Mouse (Mus musculus): Measurements from ENCODE around the gene Wdr62. TPM values are rescaled to one million over a fixed set of nuclear protein-coding genes. Genes with fewer than 3 reads are reported as not detected.
"Not testable (repeated sequence)": the region's sequence is repeated elsewhere in the genome, so short reads cannot be mapped to it uniquely, and the experiment has no call there.

Gene Wdr62
- polyA plus RNA-seq, 1 experiment from 2014 or later = 11.6 TPM

DNA sequence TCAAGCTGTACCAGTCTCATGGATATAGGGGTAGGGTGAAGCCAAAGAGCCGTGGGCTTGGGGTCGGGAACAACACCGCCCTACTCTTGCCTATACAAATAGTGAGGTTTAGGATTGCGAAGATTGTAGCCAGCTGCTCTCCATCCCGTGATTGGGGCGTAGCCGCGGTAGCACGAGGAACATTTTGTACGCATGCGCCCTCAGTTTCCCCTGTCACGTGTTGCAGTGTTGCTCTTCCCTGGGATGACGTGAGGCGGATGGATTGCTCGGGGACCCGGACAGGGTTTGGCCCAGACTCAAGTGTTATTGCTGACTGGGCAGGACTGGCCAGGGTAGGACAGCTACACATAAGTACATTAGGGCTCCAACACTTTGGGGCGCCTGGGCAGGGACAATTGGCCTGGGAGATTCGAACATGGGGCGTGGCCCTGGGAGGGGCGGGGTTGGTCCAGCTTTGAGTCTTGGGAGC, 485 bp upstream of the Wdr62 start:
- Histone ChIP-seq H3K36me3 (ENCODE audit: poor library complexity, severe bottlenecking) (no peaks in the 10 kb centered on the region), H3K27ac (peak overlapping the region; percentile 96), H3K9ac (peak overlapping the region; percentile 64), H3K4me1 (peaks cover 15% of the 10 kb centered on the region), H3K4me3 (peak overlapping the region; percentile 84), H3K4me2 (peak overlapping the region; percentile 74), H3K27me3 (0 out of 2 replicates have a peak, but pooled peaks cover 2% of the 10 kb centered on the region), H3K9me3 (replicated peaks) (no peaks in the 10 kb centered on the region)
- ATAC-seq = peak; percentile 86
- under 1% methylated on average over 20 of the region's 20 CpGs for WGBS

DNA sequence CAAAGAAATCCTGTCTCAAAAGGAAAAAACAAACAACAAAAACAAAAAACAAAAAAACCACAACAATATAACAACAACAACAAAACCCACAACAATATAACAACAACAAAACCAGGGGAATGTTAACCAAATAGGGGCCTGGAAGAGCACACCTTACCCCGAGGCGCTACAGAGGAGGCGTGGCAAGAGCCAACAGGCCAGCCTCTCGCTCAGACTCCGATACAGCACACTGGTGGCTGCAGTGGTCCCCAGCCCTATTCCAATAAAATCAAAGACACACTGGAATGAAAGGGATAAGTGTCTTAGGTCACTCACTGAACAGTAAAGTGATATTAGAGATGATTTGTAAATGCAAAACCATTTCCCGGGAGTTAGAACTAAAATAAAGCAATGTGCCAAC, 683 bp downstream of the Wdr62 start:
- no peaks in the 10 kb centered on the region for H3K9me3 ChIP-seq (replicated peaks)
- H3K36me3 ChIP-seq (ENCODE audit: poor library complexity, severe bottlenecking) = no peaks in the 10 kb centered on the region
- 0% methylated on average over 6 of the region's 6 CpGs for WGBS
- H3K27me3 ChIP-seq = no peaks in the 10 kb centered on the region
- peak overlapping the region; percentile 68 for H3K9ac ChIP-seq
- peak overlapping the region; percentile 84 for H3K4me3 ChIP-seq
- H3K4me1 ChIP-seq = peaks cover 15% of the 10 kb centered on the region
- ATAC-seq = no peak
- H3K4me2 ChIP-seq = peak overlapping the region; percentile 74
- H3K27ac ChIP-seq = peak overlapping the region; percentile 96

DNA sequence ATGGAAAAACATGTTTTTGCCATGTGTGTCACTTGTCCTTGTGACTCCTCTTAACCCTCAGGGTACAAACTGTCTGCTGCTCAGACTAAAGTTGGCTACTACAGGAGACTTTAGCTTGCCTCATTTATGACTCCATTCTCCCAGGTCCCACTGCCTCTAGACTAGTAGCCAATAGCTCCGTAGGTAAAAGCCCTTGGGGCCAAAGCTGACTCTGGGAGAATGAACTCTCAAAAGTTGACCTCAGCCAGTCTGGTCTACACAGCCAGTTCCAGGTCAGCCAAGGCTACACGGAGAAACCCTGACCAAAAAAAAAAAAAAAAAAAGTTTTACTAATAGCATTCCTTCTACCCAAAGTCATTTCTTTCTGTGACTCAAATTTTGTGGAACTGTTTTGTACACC, 1.3 kb downstream of the Wdr62 start:
- Histone ChIP-seq H3K4me3 (peak overlapping the region; percentile 84; the same call in 1 of the 2 replicates), H3K4me2 (peak overlapping the region; percentile 74), H3K9me3 (replicated peaks) (no peaks in the 10 kb centered on the region), H3K36me3 (ENCODE audit: poor library complexity, severe bottlenecking) (no peaks in the 10 kb centered on the region), H3K4me1 (peaks cover 15% of the 10 kb centered on the region), H3K27ac (no peak overlapping the region), H3K27me3 (no peaks in the 10 kb centered on the region), H3K9ac (peak overlapping the region; percentile 68; the same call in 1 of the 2 replicates)
- ATAC-seq = no peak
- WGBS = 60% methylated on average over 2 of the region's 2 CpGs

DNA sequence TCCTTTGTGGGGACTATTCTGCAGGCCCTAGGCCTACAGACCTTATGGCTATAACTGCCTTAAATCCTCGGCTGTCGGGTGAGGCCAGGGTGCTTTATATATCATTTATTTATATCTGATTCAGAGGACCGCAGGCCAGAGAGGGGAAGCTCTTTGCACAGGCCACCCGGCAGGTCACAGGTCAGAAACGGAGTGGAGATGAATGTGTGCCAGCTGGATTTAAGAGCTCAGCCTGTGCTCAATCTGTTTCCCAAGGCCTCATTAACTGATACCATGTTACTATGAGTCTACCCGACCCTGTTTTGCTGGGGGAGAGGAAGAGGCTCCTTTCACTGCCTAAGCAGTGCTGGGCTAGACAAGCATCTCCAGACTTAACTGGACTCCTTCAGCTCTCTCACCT, 5.8 kb downstream of the Wdr62 start:
- H3K9ac ChIP-seq = peak overlapping the region; percentile 9; the same call in 1 of the 2 replicates
- H3K4me1 ChIP-seq = peaks cover 7% of the 10 kb centered on the region
- no peak overlapping the region for H3K4me3 ChIP-seq
- H3K9me3 ChIP-seq (replicated peaks) = no peaks in the 10 kb centered on the region
- H3K27ac ChIP-seq = no peak overlapping the region
- peaks cover 34% of the 10 kb centered on the region for H3K36me3 ChIP-seq (ENCODE audit: poor library complexity, severe bottlenecking)
- ATAC-seq = no peak
- 85% methylated on average over 6 of the region's 6 CpGs for WGBS
- H3K4me2 ChIP-seq = no peak overlapping the region
- no peaks in the 10 kb centered on the region for H3K27me3 ChIP-seq

DNA sequence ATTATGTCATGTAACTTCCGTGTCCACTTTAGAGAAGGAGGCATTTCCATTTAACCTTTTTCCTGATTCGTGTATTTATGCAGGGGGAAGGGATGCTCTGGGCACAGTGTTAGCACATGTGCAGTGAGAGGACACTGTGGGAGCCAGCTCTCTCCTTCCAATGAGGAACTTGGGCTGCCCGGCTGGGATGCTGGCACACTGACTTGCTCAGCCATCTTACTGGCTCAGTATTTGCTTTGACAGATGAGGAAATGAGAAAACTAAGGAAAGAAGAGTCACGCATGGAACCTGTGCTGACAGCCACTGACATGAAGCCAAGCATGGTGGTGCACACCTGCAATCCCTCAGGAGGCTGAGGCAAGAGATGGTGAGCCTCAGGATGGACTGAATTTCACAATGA, 10.6 kb downstream of the Wdr62 start:
- Histone ChIP-seq H3K27ac (no peak overlapping the region), H3K9me3 (replicated peaks) (no peaks in the 10 kb centered on the region), H3K36me3 (ENCODE audit: poor library complexity, severe bottlenecking) (peaks cover 64% of the 10 kb centered on the region), H3K9ac (no peak overlapping the region), H3K4me1 (no peaks in the 10 kb centered on the region), H3K4me2 (no peak overlapping the region), H3K27me3 (no peaks in the 10 kb centered on the region), H3K4me3 (no peak overlapping the region)
- 93% methylated on average over 4 of the region's 4 CpGs for WGBS
- ATAC-seq = no peak

DNA sequence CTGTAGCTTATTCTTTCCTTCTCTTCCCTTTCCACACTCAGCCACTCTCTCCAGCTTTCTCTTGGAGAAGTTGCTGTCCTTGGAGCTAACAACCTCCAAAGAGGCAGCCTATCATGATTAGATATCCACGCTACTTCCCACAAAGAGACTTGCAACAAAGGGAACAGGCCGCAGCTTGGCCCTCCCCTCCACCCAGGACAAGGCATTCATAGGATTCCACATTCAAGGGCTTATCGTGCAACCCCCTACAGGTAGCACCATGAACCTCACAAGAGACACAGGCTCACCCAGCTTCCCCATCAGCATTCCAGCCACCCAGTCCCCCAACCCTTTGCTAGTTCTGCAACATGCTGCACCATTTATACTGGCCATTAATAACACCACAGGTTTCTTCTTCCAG, 13.4 kb downstream of the Wdr62 start:
- WGBS = 79% methylated on average over 3 of the region's 3 CpGs
- peaks cover 75% of the 10 kb centered on the region for H3K36me3 ChIP-seq (ENCODE audit: poor library complexity, severe bottlenecking)

DNA sequence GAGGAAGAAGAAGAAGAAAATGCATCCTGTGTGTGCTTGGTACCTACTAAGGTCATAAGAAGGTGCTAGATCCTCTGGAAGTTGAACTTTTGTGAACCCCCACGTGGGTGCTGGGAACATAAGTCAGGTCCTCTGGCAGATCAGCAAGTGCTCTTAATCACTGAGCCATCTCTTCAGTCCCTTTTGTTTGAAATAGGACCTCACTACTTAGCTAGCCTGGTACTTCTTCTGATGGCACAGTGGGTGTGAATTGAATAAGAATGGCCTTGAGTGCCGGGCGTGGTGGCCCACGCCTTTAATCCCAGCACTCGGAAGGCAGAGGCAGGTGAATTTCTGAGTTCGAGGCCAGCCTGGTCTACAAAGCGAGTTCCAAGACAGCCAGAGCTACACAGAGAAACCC, 14.3 kb downstream of the Wdr62 start:
- H3K4me1 ChIP-seq = no peaks in the 10 kb centered on the region
- H3K27ac ChIP-seq = no peak overlapping the region
- no peak overlapping the region for H3K4me3 ChIP-seq
- no peaks in the 10 kb centered on the region for H3K9me3 ChIP-seq (replicated peaks)
- H3K4me2 ChIP-seq = no peak overlapping the region
- H3K36me3 ChIP-seq (ENCODE audit: poor library complexity, severe bottlenecking) = peaks cover 75% of the 10 kb centered on the region
- 91% methylated on average over 7 of the region's 7 CpGs for WGBS
- ATAC-seq = no peak
- H3K9ac ChIP-seq = no peak overlapping the region
- H3K27me3 ChIP-seq = no peaks in the 10 kb centered on the region

More for the DNA sequence above, 13.4 kb downstream of the Wdr62 start:
- no peaks in the 10 kb centered on the region for H3K27me3 ChIP-seq
- no peak overlapping the region for H3K9ac ChIP-seq
- no peaks in the 10 kb centered on the region for H3K4me1 ChIP-seq
- ATAC-seq = no peak
- no peaks in the 10 kb centered on the region for H3K9me3 ChIP-seq (replicated peaks)
- no peak overlapping the region for H3K27ac ChIP-seq
- no peak overlapping the region for H3K4me2 ChIP-seq
- no peak overlapping the region for H3K4me3 ChIP-seq

DNA sequence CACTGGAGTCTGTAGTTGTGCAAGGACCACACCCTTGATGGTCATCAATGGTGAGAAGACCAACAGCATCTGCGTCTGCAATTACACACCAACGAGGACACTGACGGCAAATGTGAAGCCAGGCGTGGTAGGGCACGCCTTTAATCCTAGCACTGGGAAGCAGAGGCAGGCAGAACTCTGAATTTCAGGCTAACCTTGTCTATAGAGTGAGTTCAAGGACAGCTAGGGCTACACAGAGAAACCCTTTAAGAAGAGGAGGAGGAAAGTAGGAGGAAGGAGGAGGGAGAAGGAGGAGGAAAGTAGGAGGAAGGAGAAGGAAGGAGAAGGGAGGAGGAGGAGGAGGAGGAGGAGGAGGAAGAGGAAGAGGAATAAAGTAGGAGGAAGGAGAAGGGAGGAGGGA, 14.7 kb downstream of the Wdr62 start:
- no peak overlapping the region for H3K4me3 ChIP-seq
- H3K27me3 ChIP-seq = no peaks in the 10 kb centered on the region
- H3K27ac ChIP-seq = no peak overlapping the region
- H3K36me3 ChIP-seq (ENCODE audit: poor library complexity, severe bottlenecking) = peaks cover 73% of the 10 kb centered on the region
- no peaks in the 10 kb centered on the region for H3K4me1 ChIP-seq
- no peak overlapping the region for H3K9ac ChIP-seq
- H3K9me3 ChIP-seq (replicated peaks) = no peaks in the 10 kb centered on the region
- 95% methylated on average over 5 of the region's 5 CpGs for WGBS
- no peak overlapping the region for H3K4me2 ChIP-seq
- ATAC-seq = no peak

DNA sequence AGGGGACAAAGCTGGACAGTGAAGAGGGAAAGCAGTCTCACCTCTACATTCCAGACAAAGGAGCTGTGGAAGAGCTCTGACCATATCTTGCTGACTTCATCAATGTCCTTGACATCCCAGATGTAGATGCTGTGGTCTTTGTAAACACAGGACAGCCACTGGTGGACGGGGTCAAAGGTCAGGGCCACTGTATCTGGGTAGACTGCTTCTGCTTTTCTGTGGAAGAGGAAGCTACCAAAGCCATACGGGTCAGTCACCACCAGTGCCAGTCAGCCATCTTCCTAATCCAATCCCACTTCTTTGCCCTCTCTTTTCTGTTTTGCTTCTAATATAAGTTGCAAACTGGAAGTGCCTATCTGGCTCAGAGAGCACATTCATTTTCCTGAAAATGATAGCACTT, 15.2 kb downstream of the Wdr62 start:
- no peak for ATAC-seq
- H3K4me3 ChIP-seq = no peak overlapping the region
- H3K36me3 ChIP-seq (ENCODE audit: poor library complexity, severe bottlenecking) = peaks cover 68% of the 10 kb centered on the region
- 85% methylated on average over 2 of the region's 2 CpGs for WGBS
- no peaks in the 10 kb centered on the region for H3K9me3 ChIP-seq (replicated peaks)
- no peak overlapping the region for H3K27ac ChIP-seq
- no peaks in the 10 kb centered on the region for H3K27me3 ChIP-seq
- no peak overlapping the region for H3K4me2 ChIP-seq
- H3K4me1 ChIP-seq = no peaks in the 10 kb centered on the region
- no peak overlapping the region for H3K9ac ChIP-seq

DNA sequence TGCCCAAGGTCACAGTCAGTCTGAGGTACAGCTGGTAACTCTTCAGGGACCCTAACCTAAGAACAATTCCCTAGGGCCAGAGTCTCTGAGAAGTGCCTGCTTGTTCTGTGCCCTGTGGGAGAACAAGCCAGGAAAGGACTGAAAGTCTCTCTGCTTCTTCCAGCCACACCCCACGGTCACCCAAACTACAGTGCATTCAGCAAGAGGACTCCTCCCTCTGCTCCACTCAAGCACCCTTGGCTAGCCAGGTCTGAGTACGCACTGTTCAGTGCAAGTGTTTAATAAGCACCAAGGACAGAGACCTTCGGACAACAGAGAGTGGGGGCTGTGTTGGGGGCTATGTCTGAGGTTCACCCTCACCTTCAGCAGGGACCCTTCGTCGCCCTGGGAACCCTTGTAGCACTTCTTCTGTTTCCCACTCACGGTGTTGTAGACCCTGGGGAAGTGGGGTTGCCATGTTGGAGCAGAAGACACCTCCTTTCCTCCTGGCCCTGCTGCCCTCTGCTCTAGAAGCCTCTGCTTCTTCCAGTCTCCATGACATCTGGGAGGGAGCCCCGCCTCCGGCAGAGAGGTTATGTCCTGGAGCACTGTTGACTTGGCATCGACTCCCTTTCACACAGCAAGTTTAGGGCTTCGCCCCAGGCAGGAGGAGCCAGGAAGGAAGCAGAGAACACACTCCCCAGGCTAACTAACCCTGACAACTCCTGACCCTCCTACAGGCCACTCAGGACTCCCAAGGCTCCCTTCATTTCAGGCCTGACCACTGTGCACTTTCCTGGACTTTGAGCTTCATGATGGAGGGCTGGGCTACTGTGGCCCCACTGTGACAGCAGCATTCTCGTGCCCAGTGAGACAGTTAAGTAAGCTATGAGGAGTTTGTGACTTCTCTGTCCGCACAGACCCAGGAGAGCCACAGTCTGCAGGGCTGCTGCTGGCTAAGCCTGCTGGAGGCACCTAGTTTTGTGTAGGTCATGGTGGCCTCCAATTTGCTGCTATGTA, 28.0 kb downstream of the Wdr62 start:
- Histone ChIP-seq H3K27me3 (no peaks in the 10 kb centered on the region), H3K4me3 (no peak overlapping the region), H3K4me2 (no peak overlapping the region), H3K9ac (no peak overlapping the region), H3K27ac (no peak overlapping the region), H3K36me3 (ENCODE audit: poor library complexity, severe bottlenecking) (peaks cover 71% of the 10 kb centered on the region), H3K9me3 (replicated peaks) (no peaks in the 10 kb centered on the region), H3K4me1 (no peaks in the 10 kb centered on the region)
- no peak for ATAC-seq
- 92% methylated on average over 12 of the region's 12 CpGs for WGBS

DNA sequence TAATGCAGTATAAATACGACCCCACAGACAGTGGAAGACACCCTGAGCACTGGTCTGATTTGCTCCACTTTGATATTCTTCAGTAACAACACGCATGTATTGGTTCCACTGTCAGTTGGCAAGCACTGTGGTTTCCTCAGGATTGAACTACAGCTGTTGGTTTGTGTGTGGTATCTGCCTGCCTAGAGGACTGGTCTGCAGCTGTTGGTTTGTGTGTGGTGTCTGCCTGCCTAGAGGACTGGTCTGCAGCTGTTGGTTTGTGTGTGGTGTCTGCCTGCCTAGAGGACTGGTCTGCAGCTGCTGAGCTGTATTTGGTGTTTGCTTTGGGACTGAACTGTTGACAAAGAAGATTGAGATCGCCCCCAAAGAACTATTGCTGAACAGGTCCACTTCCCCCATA, 42.8 kb downstream of the Wdr62 start:
- H3K36me3 ChIP-seq (ENCODE audit: poor library complexity, severe bottlenecking) = peaks cover 54% of the 10 kb centered on the region
- H3K9me3 ChIP-seq (replicated peaks); H3K4me3 ChIP-seq; H3K4me2 ChIP-seq; H3K27ac ChIP-seq; H3K27me3 ChIP-seq; H3K9ac ChIP-seq; ATAC-seq: not testable (repeated sequence)
- 86% methylated on average over 3 of the region's 3 CpGs for WGBS
- H3K4me1 ChIP-seq = peaks cover 11% of the 10 kb centered on the region

DNA sequence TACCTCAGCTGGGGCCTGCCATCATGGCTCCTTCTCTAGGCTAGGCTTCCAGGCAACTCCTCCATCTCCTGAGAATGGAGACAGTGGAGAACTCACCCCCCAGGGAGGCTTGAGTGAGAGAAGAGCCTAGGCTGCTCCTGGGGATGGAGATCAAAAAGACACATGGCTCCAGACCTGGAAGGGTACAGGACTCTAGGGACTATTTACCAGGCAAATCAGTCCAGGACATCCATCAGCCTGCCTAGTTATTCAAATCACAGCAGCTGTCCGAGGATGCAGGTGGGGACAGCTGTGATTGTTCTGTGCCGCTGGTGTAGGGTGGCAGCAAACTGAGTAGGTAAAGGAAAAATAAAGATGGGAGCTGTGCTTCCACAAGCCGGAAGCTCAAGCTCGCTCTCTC, 44.6 kb downstream of the Wdr62 start, which contains the start of gene Ovol3:
TSS of gene Ovol3 (minus strand) at position 101 of the 400 bp plus-strand sequence.
- no peak for ATAC-seq
- no peaks in the 10 kb centered on the region for H3K27me3 ChIP-seq
- no peak within 1 kb of the TSS for H3K4me3 ChIP-seq
- 86% methylated on average over 4 of the region's 4 CpGs for WGBS
- H3K4me1 ChIP-seq = peaks cover 17% of the 10 kb centered on the region
- no peak within 1 kb of the TSS for H3K9ac ChIP-seq
- no peak within 1 kb of the TSS for H3K4me2 ChIP-seq
- peaks cover 36% of the 10 kb centered on the region for H3K36me3 ChIP-seq (ENCODE audit: poor library complexity, severe bottlenecking)
- no peak within 1 kb of the TSS for H3K27ac ChIP-seq
- no peaks in the 10 kb centered on the region for H3K9me3 ChIP-seq (replicated peaks)

All from forebrain, embryonic 13.5 days (tissue).